Mouse (Mus musculus) embryonic facial prominence, embryonic 12.5 days (tissue): Measurements from ENCODE around the gene Enpp5. TPM values are rescaled to one million over a fixed set of nuclear protein-coding genes. Genes with fewer than 3 reads are reported as not detected.

Experiments used
- ATAC-seq: fragments of 200-750 bp; cut with Nextera tagmentation; 2 replicates; pipeline ENCODE4 v1.8.0; 2017; ENCODE audit not compliant: insufficient number of reproducible peaks, insufficient read depth, low FRiP score, low TSS enrichment
- H3K27ac ChIP-seq: fragments of 300-500 bp; sonication (generic); 2 replicates; pipeline ENCODE4 v1.5.1; 2016; ENCODE audit warnings: mild to moderate bottlenecking
- H3K27me3 ChIP-seq: fragments of 300-500 bp; sonication (generic); 2 replicates; pipeline ENCODE4 v1.6.1; 2016; ENCODE audit warnings: mild to moderate bottlenecking, moderate library complexity
- H3K36me3 ChIP-seq: fragments of 300-500 bp; sonication (generic); 2 replicates; pipeline ENCODE4 v1.6.1; 2016; ENCODE audit warnings: mild to moderate bottlenecking
- H3K4me1 ChIP-seq: fragments of 300-500 bp; sonication (generic); 2 replicates; pipeline ENCODE4 v1.6.1; 2016
- H3K4me2 ChIP-seq: fragments of 300-500 bp; sonication (generic); replicated peaks from 2 replicates; pipeline ENCODE4 v1.6.1; 2016; ENCODE audit warnings: mild to moderate bottlenecking, moderate library complexity
- H3K4me3 ChIP-seq: fragments of 300-500 bp; sonication (generic); 2 replicates; pipeline ENCODE4 v1.5.1; 2016; ENCODE audit warnings: mild to moderate bottlenecking
- H3K9ac ChIP-seq: fragments of 300-500 bp; sonication (generic); 2 replicates; pipeline ENCODE4 v1.6.1; 2016; ENCODE audit warnings: mild to moderate bottlenecking, moderate library complexity
- H3K9me3 ChIP-seq: fragments of 300-500 bp; sonication (generic); 2 replicates; pipeline ENCODE4 v1.6.1; 2016; ENCODE audit warnings: mild to moderate bottlenecking, moderate library complexity
- WGBS: fragments of 180-500 bp; shearing (Covaris S2); methylation state at CpG from one replicate; pipeline ENCODE4 v1.1.7; 2016; 5-methylcytosine and 5-hydroxymethylcytosine counted together
- polyA plus RNA-seq: library from polyadenylated mRNA; unstranded; fragments of >200 nt; fragmentation: Nextera tagmentation; extraction: Ambion mirVana; gene quantifications from 2 replicates; pipeline ENCODE4 v1.2.1, GENCODE M21; 2016

Gene Enpp5
- 16.7 and 17.8 TPM in 2 replicates for polyA plus RNA-seq

DNA sequence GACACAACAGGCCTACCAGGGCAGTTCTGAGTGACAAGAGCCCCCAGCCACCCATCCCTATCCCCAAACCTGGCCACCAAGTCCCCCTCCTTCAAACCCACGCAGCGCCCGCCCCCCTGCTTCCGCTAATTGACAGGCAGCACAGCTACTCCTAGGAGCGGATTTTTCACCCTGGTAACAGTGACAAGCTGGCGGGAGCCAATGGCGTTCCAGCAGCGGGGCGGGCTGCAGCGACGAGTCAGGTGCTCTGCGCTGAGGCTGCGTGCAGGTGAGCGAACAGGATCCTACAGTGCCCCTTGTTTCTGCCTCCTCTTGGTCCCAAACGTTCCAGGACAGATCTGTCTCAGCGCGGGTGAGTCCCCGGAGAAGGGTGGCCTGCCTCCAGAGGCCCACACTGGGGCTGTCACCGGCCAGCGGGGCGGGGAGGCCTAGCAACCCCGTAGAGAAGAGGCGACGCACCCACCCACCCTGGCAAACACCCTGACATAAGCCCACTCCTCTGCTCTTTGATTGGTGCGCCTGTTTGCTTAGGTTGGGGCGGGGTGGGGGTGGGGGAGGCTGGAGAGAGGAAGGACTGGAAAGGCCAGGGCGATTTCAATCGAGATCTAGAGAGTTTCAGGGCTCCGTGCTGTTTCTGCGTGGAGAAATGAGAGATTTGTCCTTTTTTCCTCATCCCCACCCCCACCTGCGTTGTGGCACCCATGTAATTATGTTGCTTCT lies at the start of gene Enpp5:
Gene Enpp5 (plus strand): TSS at position 183 of the 720 bp plus-strand sequence.
- Histone ChIP-seq H3K27ac (no peak within 1 kb of the TSS), H3K27me3 (peaks cover 4% of the 10 kb centered on the region; the same call in 1 of the 2 replicates), H3K9me3 (no peaks in the 10 kb centered on the region), H3K4me3 (peak within 1 kb of the TSS; percentile 68), H3K9ac (peak within 1 kb of the TSS; percentile 58), H3K4me2 (peak within 1 kb of the TSS; percentile 96), H3K36me3 (no peaks in the 10 kb centered on the region), H3K4me1 (no peaks in the 10 kb centered on the region)
- peak; percentile 92 for ATAC-seq
- WGBS = under 1% methylated on average over 31 of the region's 31 CpGs

DNA sequence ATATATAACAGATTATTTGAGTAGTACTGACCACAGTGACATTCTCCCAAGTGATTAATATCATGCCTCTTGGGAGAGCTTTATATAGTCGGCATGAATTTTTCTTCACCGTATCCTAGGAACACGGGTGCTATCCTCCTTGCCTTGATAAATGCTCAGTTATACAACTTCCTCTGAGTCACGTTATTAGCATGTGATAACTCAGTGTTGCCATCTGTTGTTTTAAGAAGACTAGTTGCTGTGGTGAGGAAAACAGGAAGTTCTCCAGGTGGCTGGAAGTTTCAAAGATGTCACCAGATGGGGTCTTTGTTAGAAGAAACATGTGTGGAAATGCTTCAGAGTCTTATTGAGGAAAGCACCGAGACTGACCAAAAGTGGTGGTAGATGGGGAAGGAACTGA lies 49.0 kb upstream of the Enpp5 start:
- Histone ChIP-seq H3K27ac (no peak overlapping the region), H3K27me3 (no peaks in the 10 kb centered on the region), H3K4me3 (no peak overlapping the region), H3K4me1 (0 out of 2 replicates have a peak, but pooled peaks cover 2% of the 10 kb centered on the region), H3K9me3 (no peaks in the 10 kb centered on the region), H3K36me3 (no peaks in the 10 kb centered on the region), H3K4me2 (no peak overlapping the region), H3K9ac (no peak overlapping the region)
- ATAC-seq = no peak
- 78% methylated on average over 5 of the region's 5 CpGs for WGBS

DNA sequence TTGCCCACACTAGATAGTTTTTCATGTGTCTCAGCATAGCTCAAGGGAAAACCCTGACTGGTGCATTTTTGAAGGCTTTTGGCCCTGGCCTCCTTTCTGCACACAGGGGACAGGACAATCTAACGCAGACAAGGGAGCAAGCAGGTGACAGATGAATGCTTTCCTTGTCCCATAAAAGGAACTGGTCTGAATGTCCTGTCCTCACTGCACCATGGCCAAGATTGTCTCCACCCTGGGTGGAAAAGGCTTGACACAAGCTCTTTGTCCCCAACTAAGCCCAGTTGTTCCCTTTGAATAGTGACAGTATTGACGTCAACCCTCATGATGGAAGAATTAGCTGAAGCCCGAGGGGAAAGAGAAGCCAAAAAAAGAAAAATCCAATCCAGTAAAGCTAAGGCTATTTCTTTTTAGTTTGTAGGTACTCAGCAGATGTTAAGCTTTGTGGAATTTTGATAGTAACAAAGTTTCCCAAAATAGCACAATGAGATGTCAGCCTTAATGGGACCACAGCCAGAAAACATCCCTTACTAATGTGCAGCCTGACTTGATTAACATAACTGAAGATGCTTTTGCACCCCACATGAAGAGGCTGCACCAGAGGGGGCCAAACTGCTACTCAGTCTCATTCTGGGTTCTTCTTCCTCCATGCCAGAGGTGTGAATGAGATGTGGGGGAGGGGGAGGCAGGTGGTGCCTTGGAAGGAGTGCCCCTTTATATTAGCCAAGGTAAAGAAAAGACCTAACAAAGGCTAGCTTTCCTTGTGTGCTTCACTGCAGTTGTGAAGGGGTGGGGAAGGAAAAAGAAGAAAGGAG lies 47.6 kb upstream of the Enpp5 start:
- Histone ChIP-seq H3K9me3 (no peaks in the 10 kb centered on the region), H3K36me3 (no peaks in the 10 kb centered on the region), H3K27me3 (no peaks in the 10 kb centered on the region), H3K4me3 (no peak overlapping the region), H3K9ac (no peak overlapping the region), H3K4me2 (no peak overlapping the region), H3K4me1 (0 out of 2 replicates have a peak, but pooled peaks cover 2% of the 10 kb centered on the region), H3K27ac (no peak overlapping the region)
- 30% methylated on average over 3 of the region's 3 CpGs for WGBS
- no peak for ATAC-seq

DNA sequence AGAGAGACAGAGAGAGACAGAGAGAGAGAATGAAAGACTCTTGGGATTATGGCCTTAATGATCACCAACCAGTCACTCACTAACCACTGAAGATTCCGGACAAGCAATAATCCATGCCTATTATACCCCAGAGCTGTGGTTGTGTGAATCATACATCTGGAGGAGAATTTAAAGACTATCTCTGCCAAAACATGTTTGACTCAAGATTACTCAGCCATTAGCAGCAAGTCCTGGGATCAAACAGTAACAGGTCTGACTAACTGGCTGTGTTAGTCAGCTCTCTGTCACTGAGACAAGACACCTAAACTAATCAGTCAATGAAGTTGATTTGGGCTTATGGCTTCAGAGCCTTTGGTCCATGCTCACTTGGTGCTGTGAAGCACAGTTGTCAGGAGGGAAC lies 43.6 kb upstream of the Enpp5 start:
- no peaks in the 10 kb centered on the region for H3K9me3 ChIP-seq
- no peaks in the 10 kb centered on the region for H3K27me3 ChIP-seq
- H3K4me3 ChIP-seq = no peak overlapping the region
- no peak overlapping the region for H3K27ac ChIP-seq
- H3K9ac ChIP-seq = no peak overlapping the region
- H3K36me3 ChIP-seq = no peaks in the 10 kb centered on the region
- H3K4me1 ChIP-seq = no peaks in the 10 kb centered on the region
- ATAC-seq = no peak
- 80% methylated on average over 1 of the region's 1 CpGs for WGBS
- no peak overlapping the region for H3K4me2 ChIP-seq

DNA sequence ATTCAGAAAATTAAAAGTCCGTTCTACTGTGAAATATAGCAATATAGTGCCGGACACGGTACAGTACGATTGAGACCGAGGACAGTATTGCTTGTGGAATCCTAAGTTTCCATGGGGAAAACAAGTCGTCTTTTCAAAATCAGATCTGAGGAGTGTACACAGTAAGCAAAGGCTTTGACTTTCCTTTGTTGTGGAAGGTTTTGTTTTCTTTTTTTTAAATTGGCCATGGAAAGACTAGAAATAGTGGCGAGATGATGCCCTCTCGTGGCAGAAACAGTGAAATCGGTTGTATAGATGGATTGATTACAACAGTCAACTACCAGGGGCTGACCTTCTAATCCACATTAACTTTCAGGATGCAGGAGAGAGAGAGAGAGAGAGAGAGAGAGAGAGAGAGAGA lies 40.0 kb upstream of the Enpp5 start:
- no peaks in the 10 kb centered on the region for H3K4me1 ChIP-seq
- H3K9me3 ChIP-seq = no peaks in the 10 kb centered on the region
- no peak overlapping the region for H3K4me2 ChIP-seq
- no peaks in the 10 kb centered on the region for H3K27me3 ChIP-seq
- H3K4me3 ChIP-seq = no peak overlapping the region
- ATAC-seq = no peak
- 62% methylated on average over 9 of the region's 9 CpGs for WGBS
- H3K9ac ChIP-seq = no peak overlapping the region
- no peaks in the 10 kb centered on the region for H3K36me3 ChIP-seq
- H3K27ac ChIP-seq = no peak overlapping the region

DNA sequence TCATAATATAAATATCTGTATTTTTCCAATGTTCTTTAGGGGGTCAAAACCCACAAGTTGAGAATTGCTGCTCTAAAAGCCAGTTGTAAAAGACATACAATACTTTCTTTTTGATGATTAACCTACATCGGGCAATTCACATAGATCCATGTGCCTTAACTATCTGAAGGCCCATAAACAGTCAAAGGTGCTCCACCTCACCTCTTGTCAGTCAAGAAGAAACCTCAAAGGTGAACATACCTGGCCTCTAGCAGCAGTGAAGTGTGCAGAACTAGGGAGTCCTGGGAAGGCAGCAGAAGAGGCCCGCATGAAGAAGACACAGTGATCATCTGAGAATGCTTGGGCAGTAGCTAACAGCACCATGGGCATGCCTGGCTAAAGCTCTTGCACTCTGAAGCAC lies 38.2 kb upstream of the Enpp5 start:
- WGBS = 88% methylated on average over 2 of the region's 2 CpGs
- Histone ChIP-seq H3K4me2 (no peak overlapping the region), H3K36me3 (no peaks in the 10 kb centered on the region), H3K27me3 (no peaks in the 10 kb centered on the region), H3K4me1 (no peaks in the 10 kb centered on the region), H3K9me3 (no peaks in the 10 kb centered on the region), H3K27ac (no peak overlapping the region), H3K9ac (no peak overlapping the region), H3K4me3 (no peak overlapping the region)
- ATAC-seq = no peak

DNA sequence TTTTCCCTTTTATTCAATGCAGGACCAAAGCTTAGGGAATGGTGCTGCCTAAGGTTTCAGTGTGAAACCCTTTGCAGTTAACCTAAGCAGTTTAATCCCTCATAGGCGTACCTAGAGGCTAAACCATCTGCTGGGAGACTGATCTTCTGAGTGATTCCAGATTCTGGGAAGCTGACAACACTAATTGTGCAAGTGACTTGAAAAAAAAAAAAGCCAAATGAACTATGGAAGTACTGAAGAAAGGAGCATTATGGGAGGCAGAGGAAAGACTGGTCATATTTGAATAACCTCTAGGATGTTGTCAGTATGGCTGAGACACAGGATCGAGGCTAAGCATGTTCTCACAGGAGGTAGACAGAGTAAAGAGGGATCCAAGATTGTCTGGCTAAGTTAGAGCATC lies 36.3 kb upstream of the Enpp5 start:
- Histone ChIP-seq H3K4me2 (no peak overlapping the region), H3K36me3 (no peaks in the 10 kb centered on the region), H3K9ac (no peak overlapping the region), H3K4me3 (no peak overlapping the region), H3K9me3 (no peaks in the 10 kb centered on the region), H3K27ac (no peak overlapping the region), H3K27me3 (no peaks in the 10 kb centered on the region), H3K4me1 (no peaks in the 10 kb centered on the region)
- 58% methylated on average over 2 of the region's 2 CpGs for WGBS
- ATAC-seq = no peak

DNA sequence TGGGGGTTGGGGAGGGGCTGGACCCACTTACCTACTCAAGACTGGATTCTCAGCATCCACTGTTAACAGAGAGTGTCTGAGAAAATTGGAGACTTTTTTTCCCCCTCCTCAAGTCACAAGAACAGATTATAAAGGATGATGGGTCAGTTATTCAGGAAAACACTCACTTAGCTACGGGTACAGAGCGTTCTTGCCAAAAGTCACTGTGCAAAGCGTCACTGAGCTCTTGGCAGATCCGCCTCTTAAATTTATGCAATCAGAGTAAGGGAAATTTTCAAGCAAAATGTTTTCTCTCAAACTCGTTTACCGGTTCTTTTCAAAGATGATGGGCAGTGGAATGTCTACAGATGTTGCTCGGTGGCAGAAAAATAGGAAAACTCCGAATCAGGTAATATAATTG lies 35.8 kb upstream of the Enpp5 start:
- no peaks in the 10 kb centered on the region for H3K36me3 ChIP-seq
- no peak overlapping the region for H3K9ac ChIP-seq
- no peaks in the 10 kb centered on the region for H3K4me1 ChIP-seq
- H3K27me3 ChIP-seq = no peaks in the 10 kb centered on the region
- no peak overlapping the region for H3K4me2 ChIP-seq
- ATAC-seq = no peak
- H3K9me3 ChIP-seq = no peaks in the 10 kb centered on the region
- whole genome bisulfite sequencing = 86% methylated on average over 8 of the region's 8 CpGs
- no peak overlapping the region for H3K27ac ChIP-seq
- H3K4me3 ChIP-seq = no peak overlapping the region

DNA sequence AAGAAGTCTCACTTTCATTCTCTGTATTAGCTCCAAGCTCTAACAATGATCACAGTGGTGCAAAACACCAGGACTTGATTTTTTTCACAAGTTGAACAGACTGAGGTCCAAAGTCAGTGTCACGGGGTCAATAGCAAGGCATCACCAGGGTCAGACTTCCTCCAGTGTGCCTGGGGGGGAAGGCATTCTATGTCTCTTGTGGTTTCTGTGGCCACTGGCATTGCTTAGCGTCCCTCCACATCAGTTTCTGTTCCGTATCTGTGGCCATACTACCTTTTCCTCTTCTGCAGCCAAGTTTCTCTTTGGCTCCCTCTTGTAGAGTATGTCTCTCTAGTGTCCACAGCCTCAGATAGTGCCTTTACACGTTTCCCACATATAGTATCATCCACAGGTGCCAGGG lies 25.2 kb upstream of the Enpp5 start:
- no peak for ATAC-seq
- Histone ChIP-seq H3K27ac (no peak overlapping the region), H3K9me3 (no peaks in the 10 kb centered on the region), H3K4me1 (no peaks in the 10 kb centered on the region), H3K36me3 (no peaks in the 10 kb centered on the region), H3K9ac (no peak overlapping the region), H3K27me3 (no peaks in the 10 kb centered on the region), H3K4me2 (no peak overlapping the region), H3K4me3 (no peak overlapping the region)
- WGBS = 64% methylated on average over 4 of the region's 4 CpGs

DNA sequence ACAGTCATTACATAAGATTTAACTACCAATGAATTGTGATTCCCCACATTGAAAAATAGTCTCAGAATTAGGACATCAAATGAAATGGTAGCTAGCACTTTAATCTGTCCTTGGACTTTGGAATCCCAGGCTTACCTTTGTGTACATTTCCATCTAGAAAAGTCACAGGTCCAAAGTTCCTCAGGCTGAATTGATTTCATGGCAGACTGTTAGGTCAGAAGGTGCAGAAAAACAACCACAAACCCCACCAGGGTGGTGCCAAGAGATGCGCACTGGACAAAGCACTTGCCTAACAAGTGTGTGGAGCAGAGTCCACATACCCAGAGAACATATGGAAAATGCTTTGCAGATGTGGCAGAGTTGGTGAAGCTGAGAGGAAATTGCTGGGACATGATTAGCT lies 21.5 kb upstream of the Enpp5 start:
- WGBS = 74% methylated on average over 1 of the region's 1 CpGs

DNA sequence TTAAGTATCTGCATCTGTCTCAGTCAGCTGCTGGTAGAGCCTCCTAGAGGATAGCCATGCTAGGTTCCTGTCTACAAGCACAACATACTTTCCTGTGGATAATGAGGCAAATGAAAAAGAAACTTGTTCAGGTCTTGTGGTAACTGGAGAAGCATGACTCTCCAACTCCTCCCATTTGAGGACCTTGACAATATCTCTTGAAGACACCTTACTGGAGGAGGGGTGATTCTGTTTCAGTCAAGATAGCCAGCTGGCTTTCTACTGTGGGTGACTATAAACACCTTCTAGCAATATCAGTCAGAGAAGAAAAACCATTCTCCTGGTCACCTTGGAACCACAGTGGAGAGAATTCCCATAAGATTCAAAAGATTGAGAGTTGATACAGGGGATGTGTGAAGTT lies 20.5 kb upstream of the Enpp5 start:
- H3K4me1 ChIP-seq = no peaks in the 10 kb centered on the region

More for the DNA sequence above, 21.5 kb upstream of the Enpp5 start:
- Histone ChIP-seq H3K27me3 (no peaks in the 10 kb centered on the region), H3K27ac (no peak overlapping the region), H3K4me2 (no peak overlapping the region), H3K9ac (no peak overlapping the region), H3K4me1 (no peaks in the 10 kb centered on the region), H3K9me3 (no peaks in the 10 kb centered on the region), H3K4me3 (no peak overlapping the region), H3K36me3 (no peaks in the 10 kb centered on the region)
- no peak for ATAC-seq

DNA sequence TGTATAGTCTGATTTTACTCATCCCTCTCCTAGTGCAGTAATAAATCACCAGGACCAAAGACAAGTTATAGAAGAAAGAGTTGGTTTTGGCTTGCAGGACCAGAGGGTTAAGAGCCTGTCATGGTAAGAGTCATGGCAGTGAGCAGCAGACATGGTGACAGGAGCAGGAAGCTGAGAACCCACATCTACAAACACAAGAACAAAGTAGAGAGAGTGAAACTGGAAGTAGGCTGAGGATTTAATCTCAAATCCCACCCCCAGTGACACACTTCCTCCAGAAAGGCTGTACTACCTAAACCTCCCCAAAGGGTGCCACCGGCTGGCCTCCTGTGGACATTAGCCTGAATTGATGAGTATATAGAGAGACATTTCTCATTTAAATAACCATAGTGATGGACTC lies 17.8 kb upstream of the Enpp5 start:
- ATAC-seq = no peak
- Histone ChIP-seq H3K4me1 (no peaks in the 10 kb centered on the region), H3K4me2 (no peak overlapping the region), H3K27me3 (no peaks in the 10 kb centered on the region), H3K4me3 (no peak overlapping the region), H3K27ac (no peak overlapping the region), H3K9ac (no peak overlapping the region), H3K9me3 (no peaks in the 10 kb centered on the region), H3K36me3 (no peaks in the 10 kb centered on the region)
- WGBS = 79% methylated on average over 1 of the region's 1 CpGs

More for the DNA sequence above, 20.5 kb upstream of the Enpp5 start:
- Histone ChIP-seq H3K27ac (no peak overlapping the region), H3K36me3 (no peaks in the 10 kb centered on the region), H3K4me2 (no peak overlapping the region), H3K4me3 (no peak overlapping the region), H3K9me3 (no peaks in the 10 kb centered on the region), H3K9ac (no peak overlapping the region), H3K27me3 (no peaks in the 10 kb centered on the region)
- no peak for ATAC-seq
